Comparison of ENCODE assay signal across 18 mouse cellular contexts in genomic region chr1:66211074-66211791, GRCm38 (mm10). TPM values are rescaled to one million over a fixed set of nuclear protein-coding genes. Genes with fewer than 3 reads are reported as not detected.
DNase-seq lines count a peak whose midpoint lies in the region; ATAC-seq lines count a peak whose summit lies in the region.
"Had no signal": no experiment of that assay in that cellular context is flagged by ENCODE, and none has a peak within 500 bp of the region (broad histone marks: within the 10 kb centered on the region; RNA-seq: fewer than 3 reads in every experiment).

No protein-coding gene starts in this region.

- ATAC-seq in hindbrain, embryonic 16.5 days = peak; percentile 27; the same call in 1 of the 2 replicates
- no peak for ATAC-seq in hindbrain, embryonic 11.5 days (ENCODE audit: low FRiP score)
- ATAC-seq: lung, postnatal 0 days had no signal

- no peak for DNase-seq in hindbrain, embryonic 11.5 days (ENCODE audit: low spot score)
- peak; percentile 29 for DNase-seq in 3T3-L1 (ENCODE audit: low read depth, low spot score)
- peak; percentile 60 for DNase-seq in Muller cell, postnatal 12 days (ENCODE audit: inconsistent ontology term)
- peak; percentile 90 for DNase-seq in cerebellum, adult 8-10 months
- DNase-seq in embryo, embryonic 9.5 days (ENCODE audit: extremely low spot score) = no peak
- no peak for DNase-seq in midbrain, embryonic 10.5 days (ENCODE audit: low spot score)
- no peak for DNase-seq in adrenal gland, postnatal 14 days
- DNase-seq: heart, postnatal 4 days; kidney, adult 11 months; thymus, postnatal 25 days had no signal

- H3K27ac ChIP-seq in hindbrain, embryonic 16.5 days (ENCODE audit: low read depth, low read length) = no peak overlapping the region
- H3K27ac ChIP-seq in hindbrain, embryonic 11.5 days (ENCODE audit: low read depth, low read length) = no peak overlapping the region
- H3K27ac ChIP-seq in midbrain, embryonic 10.5 days (replicated peaks) = no peak overlapping the region
- H3K27ac ChIP-seq: embryonic facial prominence, embryonic 13.5 days; stomach, embryonic 15.5 days had no signal

- H3K4me2 ChIP-seq in hindbrain, embryonic 16.5 days (ENCODE audit: low read length) = no peak overlapping the region
- no peak overlapping the region for H3K4me2 ChIP-seq in hindbrain, embryonic 11.5 days (replicated peaks; ENCODE audit: low read depth, low read length)
- H3K4me2 ChIP-seq: embryonic facial prominence, embryonic 13.5 days; heart, embryonic 11.5 days; liver, embryonic 11.5 days; stomach, embryonic 15.5 days had no signal

- peaks cover 13% of the 10 kb centered on the region for H3K4me1 ChIP-seq in hindbrain, embryonic 16.5 days (ENCODE audit: control insufficient read depth, insufficient read depth, low read depth, low read length)
- H3K4me1 ChIP-seq in hindbrain, embryonic 11.5 days (replicated peaks; ENCODE audit: control insufficient read depth, insufficient read depth, low read length) = no peaks in the 10 kb centered on the region
- H3K4me1 ChIP-seq in midbrain, embryonic 10.5 days = no peaks in the 10 kb centered on the region
- H3K4me1 ChIP-seq: embryonic facial prominence, embryonic 13.5 days; stomach, embryonic 15.5 days had no signal

- no peaks in the 10 kb centered on the region for H3K9me3 ChIP-seq in hindbrain, embryonic 16.5 days (ENCODE audit: control insufficient read depth, low read length)
- no peaks in the 10 kb centered on the region for H3K9me3 ChIP-seq in hindbrain, embryonic 11.5 days (ENCODE audit: control insufficient read depth, low read length)
- no peaks in the 10 kb centered on the region for H3K9me3 ChIP-seq in midbrain, embryonic 10.5 days (replicated peaks)
- H3K9me3 ChIP-seq: embryonic facial prominence, embryonic 13.5 days; stomach, embryonic 15.5 days had no signal

- 54% methylated on average over 7 of the region's 7 CpGs for WGBS in hindbrain, embryonic 16.5 days
- WGBS in hindbrain, embryonic 11.5 days = 79% methylated on average over 7 of the region's 7 CpGs
- WGBS in midbrain, embryonic 10.5 days = 85% methylated on average over 7 of the region's 7 CpGs

- no peak overlapping the region for H3K4me3 ChIP-seq in hindbrain, embryonic 16.5 days (ENCODE audit: low read length)
- H3K4me3 ChIP-seq in hindbrain, embryonic 11.5 days (ENCODE audit: low read depth, low read length) = no peak overlapping the region
- no peak overlapping the region for H3K4me3 ChIP-seq in midbrain, embryonic 10.5 days
- H3K4me3 ChIP-seq: embryonic facial prominence, embryonic 13.5 days; stomach, embryonic 15.5 days had no signal

- peaks cover 2% of the 10 kb centered on the region; the same call in 1 of the 2 replicates for H3K36me3 ChIP-seq in hindbrain, embryonic 16.5 days (ENCODE audit: control insufficient read depth, insufficient read depth, low read length)
- no peaks in the 10 kb centered on the region for H3K36me3 ChIP-seq in hindbrain, embryonic 11.5 days (ENCODE audit: control insufficient read depth, insufficient read depth, low read length)
- no peaks in the 10 kb centered on the region for H3K36me3 ChIP-seq in midbrain, embryonic 10.5 days
- H3K36me3 ChIP-seq: embryonic facial prominence, embryonic 13.5 days; stomach, embryonic 15.5 days had no signal

- H3K9ac ChIP-seq in hindbrain, embryonic 16.5 days (ENCODE audit: low read depth, low read length) = no peak overlapping the region
- no peak overlapping the region for H3K9ac ChIP-seq in hindbrain, embryonic 11.5 days (ENCODE audit: low read depth, low read length)
- H3K9ac ChIP-seq: embryonic facial prominence, embryonic 13.5 days; stomach, embryonic 15.5 days had no signal

- H3K27me3 ChIP-seq in hindbrain, embryonic 16.5 days (replicated peaks; ENCODE audit: control insufficient read depth, insufficient read depth, low read length) = no peaks in the 10 kb centered on the region
- H3K27me3 ChIP-seq in hindbrain, embryonic 11.5 days (ENCODE audit: control insufficient read depth, insufficient read depth, low read length) = no peaks in the 10 kb centered on the region
- no peaks in the 10 kb centered on the region for H3K27me3 ChIP-seq in midbrain, embryonic 10.5 days (ENCODE audit: low read depth, poor library complexity, severe bottlenecking)
- H3K27me3 ChIP-seq: CH12.LX; embryonic facial prominence, embryonic 13.5 days; stomach, embryonic 15.5 days had no signal

RNA-seq across cellular contexts. Expression of gene Map2, which starts 36.2 kb away (rescaled TPM):
- polyA plus RNA-seq in hindbrain, embryonic 16.5 days (2015; fragmentation: Nextera tagmentation; extraction: Ambion mirVana) = 309 and 355 TPM in 2 replicates
- polyA plus RNA-seq in hindbrain, embryonic 11.5 days (2014; fragmentation: Nextera tagmentation; extraction: Ambion mirVana) = 198 and 228 TPM in 2 replicates
- polyA plus RNA-seq in midbrain, embryonic 10.5 days (2016; fragmentation: Nextera tagmentation; extraction: Ambion mirVana) = 76.0 and 147 TPM in 2 replicates
- total RNA-seq in adrenal gland, postnatal 14 days (2021) = 18.7 and 29.5 TPM in 2 replicates
- total RNA-seq: megakaryocyte-erythroid progenitor cell, adult 5-6 weeks had no signal

Comparison
In these comparisons a context has a peak if more than half of its experiments do, and no peak if none do; other contexts are left out.
1. DNase-seq: peak in 3T3-L1 (single experiment), Muller cell, postnatal 12 days (single experiment) and cerebellum, adult 8-10 months (single experiment); none in hindbrain, embryonic 11.5 days (single experiment), embryo, embryonic 9.5 days (single experiment), midbrain, embryonic 10.5 days (single experiment) and adrenal gland, postnatal 14 days (single experiment).